Mouse (Mus musculus) lung, adult 18-20 months (tissue): Measurements from ENCODE around the gene Fcgr1.
"Not testable (repeated sequence)": the region's sequence is repeated elsewhere in the genome, so short reads cannot be mapped to it uniquely, and the experiment has no call there.

ENCODE experiments used
- DNase-seq, 2 experiments: peaks; one replicate each; pipeline ENCODE4 v3.0.0; 2022; ENCODE audit warnings: mixed read lengths in 2 of 2

Gene Fcgr1

GRCm38 (mm10) chr3:96323806-96324205, 30.0 kb upstream of the Fcgr1 start:
- not testable (repeated sequence) for DNase-seq

DNA sequence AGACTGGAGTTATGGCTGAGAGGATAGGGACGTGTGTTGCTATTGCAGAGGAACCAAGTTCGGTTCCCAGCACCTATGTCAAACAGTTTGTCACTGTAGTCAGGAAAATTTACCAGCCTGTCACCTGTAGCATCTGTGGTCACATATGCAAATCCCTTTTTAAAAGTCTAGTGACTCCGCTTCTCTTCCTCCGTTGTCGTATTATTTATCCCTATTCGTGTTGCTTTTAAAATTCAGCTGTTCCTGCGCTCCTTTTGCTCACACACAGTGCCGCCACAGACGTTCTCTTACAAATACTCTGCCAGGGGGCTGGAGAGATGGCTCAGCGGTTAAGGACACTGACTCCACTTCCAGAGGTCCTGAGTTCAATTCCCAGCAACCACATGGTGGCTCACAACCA, 28.8 kb upstream of the Fcgr1 start:
- no peak for DNase-seq

DNA sequence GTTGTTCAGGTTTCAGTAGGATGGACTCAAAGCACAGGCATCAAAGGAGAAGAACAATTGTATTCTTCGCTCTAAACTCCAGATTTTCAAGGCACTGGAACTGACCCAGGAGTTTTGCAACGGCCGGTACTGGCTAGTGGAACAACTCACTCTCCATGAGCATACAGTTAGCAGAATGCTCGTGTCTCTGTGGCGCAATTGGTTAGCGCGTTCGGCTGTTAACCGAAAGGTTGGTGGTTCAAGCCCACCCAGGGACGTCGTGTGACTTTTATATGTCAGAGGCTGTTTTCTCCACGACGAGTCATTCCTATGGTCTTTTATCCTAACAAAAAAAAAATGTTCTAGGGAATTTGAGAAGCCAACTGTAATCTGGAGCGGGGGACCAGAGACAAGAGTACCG, 28.1 kb upstream of the Fcgr1 start:
- DNase-seq, result no peak

DNA sequence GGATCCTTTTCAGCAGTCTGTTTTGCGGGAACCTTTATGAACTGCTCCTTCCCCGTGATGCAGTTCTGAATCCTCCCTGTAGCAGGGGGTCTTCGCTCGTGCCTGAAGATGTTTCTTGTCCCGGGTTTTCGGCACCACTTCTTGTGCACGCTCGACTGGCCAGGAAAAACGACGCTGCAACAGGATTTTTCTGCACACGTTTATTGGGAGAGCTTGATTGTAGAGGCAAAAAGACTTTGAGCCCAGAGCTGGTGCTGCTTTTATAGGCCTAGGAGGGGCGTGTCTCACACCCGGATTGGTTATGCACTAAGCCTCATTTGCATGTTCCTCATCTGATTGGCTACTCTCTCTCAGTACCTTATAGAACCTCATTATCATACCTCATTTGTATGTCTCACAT, 26.2 kb upstream of the Fcgr1 start:
- DNase-seq, result not testable (repeated sequence)

DNA sequence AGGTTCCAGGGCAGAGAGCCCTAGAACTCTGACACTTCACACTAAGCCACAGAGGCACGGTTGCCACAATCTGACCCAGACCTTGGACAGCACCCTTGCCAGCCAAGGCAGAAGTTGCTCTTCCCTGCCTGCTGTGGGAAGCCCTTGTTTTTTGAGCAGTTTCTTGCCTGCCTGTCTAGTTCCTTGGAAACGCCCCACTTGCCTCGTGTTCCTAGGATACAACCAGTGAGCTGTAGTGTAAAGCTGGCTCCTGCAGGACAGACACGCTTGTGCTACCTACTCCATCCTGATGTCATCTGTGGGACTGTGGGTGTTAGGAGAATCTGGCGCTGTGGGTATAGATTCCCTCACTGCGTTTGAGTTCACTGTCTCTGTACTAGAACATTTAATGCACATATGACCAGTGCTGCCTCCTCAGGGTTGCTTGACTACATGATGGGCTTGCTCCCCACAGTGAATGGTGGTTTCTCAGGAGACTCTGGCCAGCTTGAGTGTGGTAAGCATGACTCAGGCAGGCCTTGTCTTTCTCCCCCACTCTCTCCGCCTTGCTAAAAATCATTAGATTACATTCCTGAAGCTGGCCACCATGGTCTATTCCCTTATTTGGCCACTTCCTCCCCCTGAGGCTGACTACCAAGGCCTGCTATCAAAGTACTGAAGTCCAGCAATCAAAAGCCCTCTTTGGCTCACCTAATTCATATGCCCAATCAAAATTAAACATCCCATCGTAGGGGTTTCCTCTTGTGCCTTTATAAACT, 18.8 kb upstream of the Fcgr1 start:
- DNase-seq, result no peak

GRCm38 (mm10) chr3:96309441-96309840, 15.7 kb upstream of the Fcgr1 start:
- no peak for DNase-seq

GRCm38 (mm10) chr3:96306506-96306905, 12.7 kb upstream of the Fcgr1 start:
- DNase-seq, result no peak

DNA sequence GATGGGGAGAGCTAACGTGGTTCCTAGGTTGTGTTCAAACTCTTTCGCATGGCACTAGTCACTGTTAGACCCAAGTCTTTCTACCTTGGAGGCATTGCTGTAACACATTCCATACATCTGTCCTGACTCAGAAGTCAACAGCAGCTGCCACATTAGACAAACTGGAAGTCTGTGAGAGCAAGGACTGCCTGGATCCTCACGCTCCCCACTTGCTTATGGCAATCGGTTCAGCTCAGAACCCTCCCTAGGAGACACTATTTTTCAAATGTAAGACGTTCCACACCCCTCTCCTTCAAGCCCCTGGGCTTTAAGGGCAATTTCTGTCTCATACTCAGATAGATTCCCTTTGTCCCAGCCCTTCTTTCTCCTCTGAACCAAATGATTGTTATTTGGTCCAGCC, 8.3 kb upstream of the Fcgr1 start:
- no peak for DNase-seq

DNA sequence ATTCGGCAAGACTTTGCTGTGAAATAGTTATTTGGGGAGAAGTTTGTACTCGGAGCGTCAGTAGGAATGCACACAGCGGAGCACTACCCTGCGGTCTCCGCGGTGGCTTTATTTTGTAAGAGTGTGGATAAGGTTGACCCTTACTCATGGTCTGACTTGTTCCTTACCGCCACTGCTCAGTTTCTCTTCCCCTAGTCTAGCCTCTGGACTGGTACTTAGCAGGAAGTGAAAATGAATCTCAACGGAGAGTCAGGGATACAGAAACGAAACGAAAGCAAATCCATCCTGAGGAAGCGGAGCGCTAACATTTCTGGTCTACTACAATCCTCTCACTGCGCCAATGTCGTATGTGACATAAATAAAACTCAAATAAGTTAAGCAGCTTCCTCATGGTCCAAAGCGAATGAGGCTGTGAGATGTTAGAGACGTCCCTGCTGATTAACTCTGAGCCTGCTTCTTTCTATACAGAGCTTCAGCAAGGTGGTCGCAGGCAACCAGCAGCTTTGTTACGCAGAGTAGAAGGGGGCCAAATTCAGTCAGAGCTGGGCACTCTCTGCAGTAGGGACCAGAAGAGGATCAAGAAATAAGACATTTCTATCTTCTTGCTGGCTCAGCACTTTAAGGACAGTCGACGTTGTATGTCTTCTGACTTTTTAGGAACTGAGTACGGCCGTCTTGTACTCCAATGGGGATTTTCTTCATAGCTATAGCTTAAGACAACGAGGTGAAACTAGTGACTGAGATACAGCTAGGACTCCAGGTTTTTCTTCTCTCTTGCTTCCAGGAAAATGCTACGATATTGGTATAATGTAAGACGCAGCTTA, 7.1 kb upstream of the Fcgr1 start:
- DNase-seq, result peak; percentile 34 to 36

DNA sequence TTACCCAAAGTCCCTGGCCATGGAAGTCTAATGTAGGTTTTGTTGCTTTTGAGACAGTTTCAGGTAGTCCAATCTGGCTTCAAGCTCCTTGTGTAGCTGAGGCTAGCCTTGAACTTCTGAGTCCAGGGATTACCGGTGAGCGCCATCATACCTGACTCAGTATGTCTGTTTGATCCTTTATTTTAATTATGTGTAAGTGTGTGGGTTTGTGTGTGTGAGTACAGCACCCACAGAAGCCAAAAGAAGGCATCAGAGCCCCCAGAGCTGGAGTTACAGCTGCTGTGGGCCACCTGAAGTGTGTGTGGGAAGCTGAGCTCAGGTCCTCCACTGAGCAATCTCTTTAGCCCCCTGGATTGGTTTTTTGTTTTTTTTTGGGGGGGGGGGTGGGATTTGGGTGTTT, 5.8 kb upstream of the Fcgr1 start:
- DNase-seq, result no peak

DNA sequence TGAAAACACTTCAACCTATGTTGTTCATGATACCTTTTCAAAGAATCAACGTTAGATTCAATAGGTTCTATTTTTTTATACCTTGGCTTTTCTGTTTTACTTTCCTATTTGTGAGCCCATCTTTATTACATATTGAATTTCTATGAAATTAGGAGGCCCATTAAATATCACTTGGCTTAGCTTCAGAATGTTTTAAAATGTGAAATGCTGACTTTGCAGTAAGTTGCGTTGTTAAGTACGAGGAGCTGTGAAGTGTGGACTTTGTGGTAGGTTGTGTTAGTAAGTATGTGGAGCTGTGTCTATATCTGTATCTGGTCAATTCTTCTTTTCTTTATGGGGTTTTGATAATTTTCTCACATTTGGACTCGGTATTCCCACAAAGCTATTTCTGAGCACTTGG, 4.6 kb upstream of the Fcgr1 start:
- DNase-seq, result no peak

- DNase-seq, result no peak
Measured at GRCm38 (mm10) chr3:96293368-96293767, 401 bp downstream of the Fcgr1 start.

GRCm38 (mm10) chr3:96292641-96293040, 1.1 kb downstream of the Fcgr1 start:
- no peak for DNase-seq

DNA sequence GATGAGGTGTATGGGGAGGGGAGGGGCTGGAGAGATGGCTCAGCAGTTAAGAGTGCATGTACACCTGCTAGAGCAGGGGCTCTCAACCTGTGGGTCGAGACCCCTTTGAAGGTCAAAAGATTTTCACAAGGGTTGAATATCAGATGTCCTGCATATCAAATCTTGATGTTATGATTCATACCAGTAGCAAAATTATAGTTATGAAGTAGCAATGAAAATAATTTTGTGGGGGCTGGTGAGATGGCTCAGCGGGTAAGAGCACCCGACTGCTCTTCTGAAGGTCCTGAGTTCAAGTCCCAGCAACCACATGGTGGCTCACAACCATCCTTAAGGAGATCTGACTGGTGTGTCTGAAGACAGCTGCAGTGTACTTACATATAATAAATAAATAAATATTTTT, 3.0 kb downstream of the Fcgr1 start:
- DNase-seq, result not testable (repeated sequence)

DNA sequence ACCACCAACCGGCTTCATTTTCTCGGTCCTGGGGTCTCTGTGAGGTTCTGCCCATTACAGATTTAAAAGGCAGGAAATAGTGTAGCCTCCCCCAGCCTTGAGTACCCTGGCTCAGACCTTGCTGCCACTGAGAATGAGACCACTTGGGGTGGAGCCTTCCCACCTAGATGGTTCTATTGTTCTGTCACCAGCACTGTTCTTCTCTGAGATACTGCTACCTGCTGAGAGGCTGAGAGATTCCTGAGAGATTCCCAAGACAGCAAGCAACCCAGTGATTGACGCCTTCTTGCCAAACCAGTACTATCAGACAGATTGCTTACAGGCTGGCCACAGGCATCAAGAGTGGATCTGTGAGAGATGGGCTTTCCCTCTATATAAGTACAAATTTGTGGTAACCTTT, 4.6 kb downstream of the Fcgr1 start:
- no peak for DNase-seq

DNA sequence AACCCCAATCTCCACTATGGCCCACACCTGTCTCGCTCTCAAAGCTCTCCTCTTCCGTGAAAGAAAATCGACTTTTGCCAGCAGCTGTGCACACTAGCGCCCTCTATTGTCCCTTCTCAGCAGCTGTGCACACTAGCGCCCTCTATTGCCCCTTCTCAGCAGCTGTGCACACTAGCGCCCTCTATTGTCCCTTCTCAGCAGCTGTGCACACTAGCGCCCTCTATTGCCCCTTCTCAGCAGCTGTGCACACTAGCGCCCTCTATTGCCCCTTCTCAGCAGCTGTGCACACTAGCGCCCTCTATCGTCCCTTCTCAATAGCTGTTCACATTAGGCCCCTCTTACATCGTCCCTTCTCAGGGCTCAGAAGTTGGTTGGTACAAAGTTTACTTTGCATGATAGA, 6.4 kb downstream of the Fcgr1 start:
- DNase-seq, result not testable (repeated sequence)

GRCm38 (mm10) chr3:96284457-96284856, 9.3 kb downstream of the Fcgr1 start:
- no peak for DNase-seq

GRCm38 (mm10) chr3:96280660-96281059, 13.1 kb downstream of the Fcgr1 start:
- DNase-seq, result no peak

GRCm38 (mm10) chr3:96277800-96278624, 15.8 kb downstream of the Fcgr1 start:
- peak; percentile 87 to 91 for DNase-seq

GRCm38 (mm10) chr3:96277428-96277799, 16.4 kb downstream of the Fcgr1 start:
- no peak for DNase-seq

GRCm38 (mm10) chr3:96273591-96274465, 19.9 kb downstream of the Fcgr1 start:
- DNase-seq, result no peak
